Mouse (Mus musculus): Measurements from ENCODE around the gene Uqcrh. TPM values are rescaled to one million over a fixed set of nuclear protein-coding genes. Genes with fewer than 3 reads are reported as not detected.

Uqcrh gene
- total RNA-seq, 2 experiments from 2014 or later: 565 to 864 TPM

DNA sequence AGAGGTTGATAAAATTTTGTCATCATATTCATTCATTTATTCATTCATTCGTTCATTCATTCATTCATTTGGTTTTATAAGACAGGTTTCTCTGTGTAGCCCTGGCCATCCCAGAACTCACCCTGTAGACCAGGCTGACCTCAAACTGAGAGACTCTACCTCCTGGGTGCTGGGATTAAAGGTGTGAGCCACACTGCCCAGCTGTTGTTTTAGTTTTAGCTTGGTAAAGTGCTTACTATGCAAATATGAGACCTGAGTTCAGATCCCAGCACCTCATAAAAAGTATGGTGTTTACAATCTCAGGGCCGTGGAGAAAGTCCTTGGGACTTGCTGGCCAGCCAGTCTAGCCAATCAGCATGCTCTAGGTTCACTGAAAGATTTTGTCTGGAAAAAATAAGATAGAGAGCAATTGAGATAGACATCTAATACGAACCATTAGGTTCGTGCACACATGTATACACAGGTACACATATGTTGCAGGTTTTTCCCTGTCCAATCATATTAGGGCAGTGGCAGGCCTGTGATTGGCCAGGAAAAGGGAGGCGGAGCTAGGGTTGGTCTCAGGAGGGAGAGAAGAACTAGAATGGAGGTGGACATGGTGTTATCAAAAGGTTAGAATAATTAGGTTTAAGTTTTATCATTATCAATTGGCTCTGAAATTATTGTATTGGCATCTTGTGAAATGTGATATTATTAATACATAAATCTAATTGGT, 15.7 kb downstream of the Uqcrh start:
- no peak for DNase-seq (ENCODE audit: low spot score in 2 of 2)

- DNase-seq (ENCODE audit: low spot score in 2 of 2): no peak
Measured at GRCm38 (mm10) chr4:116057559-116057958, 17.3 kb downstream of the Uqcrh start.

DNA sequence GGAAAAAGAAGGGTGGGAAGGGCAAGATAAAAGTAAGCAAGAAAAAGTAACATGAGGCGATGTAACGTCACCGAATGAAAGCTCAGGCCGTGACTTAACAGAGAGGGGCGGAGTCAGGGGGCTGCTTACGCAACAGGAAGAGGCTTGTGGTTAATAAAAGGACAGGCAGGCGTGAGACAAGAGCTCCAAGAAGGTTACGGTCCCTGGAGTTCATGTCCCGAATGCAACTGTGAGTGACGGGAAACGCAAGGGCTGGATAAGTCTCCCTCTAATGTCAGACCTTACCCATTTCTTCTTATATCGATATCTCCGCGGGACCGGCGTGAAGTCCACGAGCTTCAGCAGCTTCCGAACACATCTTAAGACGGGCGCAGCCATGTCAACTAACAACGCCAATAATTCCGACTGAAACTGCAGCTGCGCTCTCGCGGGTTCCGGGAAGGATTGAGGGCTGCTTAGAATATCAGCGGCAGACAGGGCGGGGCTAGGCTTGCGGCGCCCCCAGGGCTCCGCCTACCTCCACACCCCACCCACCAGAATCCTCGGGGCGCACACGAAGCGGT, 21.4 kb downstream of the Uqcrh start, which contains the start of gene Nsun4:
Gene Nsun4 (minus strand): TSS at position 478 of the 563 bp plus-strand sequence.
- DNase-seq (ENCODE audit: low spot score in 2 of 2): peak; percentile 83 to 85

- DNase-seq (ENCODE audit: low spot score in 2 of 2): peak; percentile 29 to 32
Measured at GRCm38 (mm10) chr4:116052526-116053293, 22.2 kb downstream of the Uqcrh start.

GRCm38 (mm10) chr4:116049211-116049610, 25.7 kb downstream of the Uqcrh start:
- no peak for DNase-seq (ENCODE audit: low spot score in 2 of 2)

DNA sequence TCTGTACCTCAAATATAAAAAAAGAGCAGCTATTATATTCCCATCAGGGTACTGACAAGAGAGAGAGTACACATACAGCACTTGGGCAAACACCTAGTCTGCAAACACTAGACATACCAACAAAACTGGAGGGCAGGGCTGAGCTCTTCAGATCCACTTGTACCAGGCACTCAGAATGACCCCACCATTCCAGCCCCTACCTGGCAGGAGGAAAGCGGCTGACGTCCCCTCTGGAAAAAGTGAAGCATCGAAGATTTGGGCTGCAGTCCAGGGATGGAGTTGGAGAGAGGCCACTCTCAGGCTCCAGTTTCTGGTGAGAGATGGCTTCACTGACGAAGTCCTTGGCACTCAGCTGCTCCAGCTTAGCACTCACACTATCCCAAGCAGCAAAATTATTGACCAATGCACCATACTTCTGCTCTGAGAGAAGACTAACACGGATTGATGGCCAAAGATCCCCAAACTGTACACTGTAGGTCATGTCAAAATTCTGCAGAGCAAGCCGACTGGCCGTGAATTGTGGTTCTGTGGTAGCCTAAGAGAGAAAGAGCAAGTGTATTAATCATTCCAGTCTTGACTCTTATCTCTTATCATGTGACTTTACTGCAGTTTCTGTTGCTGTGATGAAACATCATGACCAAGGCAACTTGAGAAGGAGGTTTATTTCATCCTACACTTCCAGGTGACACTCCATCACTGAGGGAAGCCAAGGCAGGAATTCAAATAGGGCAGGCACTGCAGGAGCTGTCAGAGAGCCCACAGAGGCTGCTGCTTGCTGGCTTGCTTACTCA, 26.5 kb downstream of the Uqcrh start:
- DNase-seq (ENCODE audit: low spot score in 2 of 2): peak in 1 of 2 experiments; percentile 18

DNA sequence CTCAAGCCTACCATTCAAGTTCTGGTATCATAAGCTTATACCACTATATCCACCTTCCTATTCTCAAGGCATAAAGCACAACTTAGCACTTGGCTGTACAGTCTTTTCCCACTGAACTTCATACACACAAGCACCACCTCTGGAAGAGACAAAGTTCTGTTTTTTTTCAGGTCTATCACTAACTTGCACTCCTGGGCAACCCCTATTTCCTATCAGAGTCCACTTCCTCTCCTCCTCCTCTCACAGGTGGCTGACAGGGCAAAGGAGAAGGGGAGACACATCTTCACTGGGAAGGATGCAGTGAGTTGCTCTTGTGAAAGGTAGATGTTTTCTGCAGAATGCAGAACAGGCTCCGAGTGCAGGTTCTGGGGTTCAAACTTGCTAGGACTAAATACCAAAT, 27.2 kb downstream of the Uqcrh start:
- no peak for DNase-seq (ENCODE audit: low spot score in 2 of 2)

- no peak for DNase-seq (ENCODE audit: low spot score in 2 of 2)
Measured at GRCm38 (mm10) chr4:116046604-116047003, 28.3 kb downstream of the Uqcrh start.

- no peak for DNase-seq (ENCODE audit: low spot score in 2 of 2)
Measured at GRCm38 (mm10) chr4:116042186-116042585, 32.7 kb downstream of the Uqcrh start.

DNA sequence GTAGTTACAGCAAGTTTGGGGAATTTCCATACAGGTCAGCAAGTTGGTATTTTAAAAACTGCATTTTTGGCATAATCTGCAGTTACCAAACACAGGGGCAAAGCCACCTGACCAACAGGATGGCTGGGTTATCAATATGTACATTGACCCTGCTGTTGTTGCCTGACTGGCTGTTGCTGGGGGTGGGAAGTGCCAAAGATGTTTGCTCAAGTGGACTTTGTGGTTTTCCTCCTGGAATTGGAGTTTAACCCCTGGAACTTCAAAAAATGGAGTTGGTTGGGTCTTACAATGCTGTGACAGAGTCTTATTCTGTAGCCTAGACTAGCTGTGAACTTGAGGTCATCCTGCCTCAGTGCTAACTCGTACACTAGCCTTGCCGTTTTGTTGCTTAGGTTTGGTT, 34.4 kb downstream of the Uqcrh start:
- DNase-seq (ENCODE audit: low spot score in 2 of 2): no peak

GRCm38 (mm10) chr4:116033374-116033773, 41.5 kb downstream of the Uqcrh start:
- no peak for DNase-seq (ENCODE audit: low spot score in 2 of 2)

DNA sequence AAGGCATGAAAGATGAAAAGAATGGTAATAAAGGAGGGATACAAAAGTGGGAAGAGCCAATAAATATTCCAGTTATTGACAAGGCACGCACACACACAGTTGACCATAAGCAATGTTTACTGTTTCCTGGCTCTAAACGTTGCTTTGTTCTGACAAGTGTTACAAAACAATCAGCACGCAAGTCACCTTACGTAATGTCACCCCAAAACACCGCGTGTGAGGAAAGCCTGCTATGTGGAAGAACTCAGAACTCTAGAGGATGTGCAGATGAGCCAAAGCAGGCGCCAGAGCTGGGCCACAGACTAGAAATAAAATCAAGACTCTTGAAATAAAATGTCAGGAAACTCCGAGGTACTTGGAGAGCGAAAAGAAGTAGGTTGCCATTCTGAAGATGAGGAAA, 42.0 kb downstream of the Uqcrh start:
- DNase-seq (ENCODE audit: low spot score in 2 of 2): no peak

- DNase-seq (ENCODE audit: low spot score in 2 of 2): no peak
Measured at GRCm38 (mm10) chr4:116017902-116018746, 56.7 kb downstream of the Uqcrh start, which contains the start of gene Faah. Gene Faah, minus strand, starts transcription at chr4:116017926.

DNA sequence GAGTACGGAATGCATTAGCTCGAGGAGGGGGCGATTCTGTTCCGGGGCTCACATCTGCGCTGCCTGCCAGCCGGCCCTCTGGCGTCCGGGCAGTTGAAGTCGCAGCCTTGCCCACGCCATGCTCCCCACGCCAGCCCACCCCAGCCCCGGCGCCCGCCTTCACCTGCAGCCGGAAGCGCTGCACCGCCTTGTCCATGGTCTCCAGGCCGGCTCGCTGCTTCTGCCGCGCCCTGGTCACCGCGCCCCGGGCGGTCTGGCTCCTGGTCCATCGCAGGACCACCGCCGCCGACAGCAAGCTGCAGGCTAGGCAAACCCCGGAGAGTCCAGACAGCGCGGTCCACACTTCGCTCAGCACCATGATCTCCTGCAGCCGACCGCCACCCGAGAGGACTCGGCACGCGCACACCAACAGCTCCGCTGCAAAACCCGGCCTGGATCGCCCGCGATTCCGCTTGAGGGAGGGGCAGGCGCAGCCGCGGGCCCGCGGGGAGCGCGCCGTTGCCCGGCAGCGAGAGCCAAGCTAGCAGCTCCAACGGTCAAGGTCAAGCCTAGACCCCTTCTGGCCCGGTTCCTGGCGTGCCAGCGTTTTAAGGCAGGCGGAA, 57.5 kb downstream of the Uqcrh start:
- DNase-seq (ENCODE audit: low spot score in 2 of 2): peak; percentile 73 to 75

Other genes starting within 250 kb of the Uqcrh start
- 10 to 100 TPM; 17.8 to 19.5 TPM for gene Mob3c, start 247.0 kb downstream of the Uqcrh start, total RNA-seq (2021)
- 10 to 100 TPM; 30.2 to 37.4 TPM for gene Mknk1, start 235.9 kb downstream of the Uqcrh start, total RNA-seq (2021)
- not detected for gene Kncn, start 190.7 kb downstream of the Uqcrh start, total RNA-seq (2021)
- not detected for gene 6430628N08Rik, start 184.4 kb downstream of the Uqcrh start, total RNA-seq (2021)
- gene Dmbx1, start 135.1 kb downstream of the Uqcrh start, total RNA-seq (2021): not detected
- gene Faah, start 57.1 kb downstream of the Uqcrh start, total RNA-seq (2021): 1 to 10 TPM; 4.0 to 4.5 TPM
- 10 to 100 TPM; 28.3 to 29.9 TPM for gene Nsun4, start 21.2 kb downstream of the Uqcrh start, total RNA-seq (2021)
- gene Lrrc41, start 198 bp upstream of the Uqcrh start, total RNA-seq (2021): 10 to 100 TPM; 73.7 to 81.7 TPM
- under 1 TPM; 0.32 to 0.93 TPM for gene Rad54l, start 48.6 kb upstream of the Uqcrh start, total RNA-seq (2021)
- 10 to 100 TPM; 57.0 to 65.1 TPM for gene Pomgnt1, start 48.8 kb upstream of the Uqcrh start, total RNA-seq (2021)
- gene Lurap1, start 76.3 kb upstream of the Uqcrh start, total RNA-seq (2021): 10 to 100 TPM in 1 of 2 experiments, 1 to 10 TPM in 1; 9.8 to 12.3 TPM
- not detected for gene Tspan1, start 92.5 kb upstream of the Uqcrh start, total RNA-seq (2021)
- not detected for gene 1700042G07Rik, start 98.3 kb upstream of the Uqcrh start, total RNA-seq (2021)
- not detected for gene Gm49337, start 98.3 kb upstream of the Uqcrh start, total RNA-seq (2021)
- gene Pik3r3, start 146.5 kb upstream of the Uqcrh start, total RNA-seq (2021): 10 to 100 TPM; 16.1 to 18.3 TPM

Measured in adrenal gland, adult 18-20 months (tissue).